Mouse (Mus musculus): ENCODE results near the gene Limch1.

GRCm38 (mm10) chr5:66877066-66877465, 131.4 kb downstream of the Limch1 start:
- TF ChIP-seq ZC3H11A (IDR thresholded peaks at IDR 0.05; ENCODE audit: borderline replicate concordance, low read depth, low read length) (no peak), CHD2 (IDR thresholded peaks at IDR 0.05; ENCODE audit: low read depth, low read length) (no peak), MAFK (IDR thresholded peaks at IDR 0.05; ENCODE audit: insufficient read depth, low read depth, low read length) (no peak), ZNF384 (IDR thresholded peaks at IDR 0.05; ENCODE audit: low read depth, low read length) (no peak), HCFC1 (IDR thresholded peaks at IDR 0.05; ENCODE audit: borderline replicate concordance, insufficient read depth, low read length) (no peak)
